Comparison of ENCODE assay signal across 9 mouse cellular contexts in the genomic region with DNA sequence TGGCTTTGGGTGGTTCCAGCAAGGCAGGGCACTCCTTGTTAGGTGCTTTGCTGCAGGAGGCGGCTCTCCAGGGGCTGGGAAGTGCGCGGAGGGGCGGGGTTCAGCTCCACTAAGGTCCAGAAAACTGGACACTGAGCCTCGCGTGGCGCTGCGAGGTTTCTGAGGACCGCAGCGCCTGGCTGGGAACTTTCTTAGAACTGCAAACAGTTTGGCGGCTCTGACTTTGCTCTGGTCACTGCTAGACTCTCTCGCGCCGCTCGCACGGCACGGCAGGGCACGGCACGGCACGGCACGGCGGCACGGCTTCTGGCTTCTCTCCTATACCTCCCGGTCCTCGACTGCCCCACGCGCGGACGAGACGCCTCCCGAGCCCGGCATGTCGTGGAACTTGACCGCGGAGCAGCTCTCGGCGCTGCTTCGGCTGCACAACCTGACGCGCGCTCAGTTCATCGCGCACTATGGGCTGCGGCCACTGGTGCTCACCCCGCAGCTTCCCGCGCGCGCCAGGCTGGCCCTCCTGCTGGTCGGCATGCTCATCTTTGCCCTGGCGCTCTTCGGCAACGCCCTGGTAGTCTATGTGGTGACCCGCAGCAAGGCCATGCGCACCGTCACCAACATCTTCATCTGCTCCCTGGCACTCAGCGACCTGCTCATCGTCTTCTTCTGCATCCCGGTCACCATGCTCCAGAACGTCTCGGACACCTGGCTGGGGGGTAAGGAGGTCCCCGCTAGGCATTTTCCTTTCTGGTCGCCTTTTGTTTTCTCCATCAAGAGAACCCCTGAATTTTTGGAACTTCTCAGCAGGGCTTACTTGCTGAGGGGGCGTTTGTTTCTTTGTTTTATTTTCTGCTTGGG. TPM values are rescaled to one million over a fixed set of nuclear protein-coding genes. Genes with fewer than 3 reads are reported as not detected.
DNase-seq lines count a peak whose midpoint lies in the region; ATAC-seq and TF ChIP-seq lines count a peak whose summit lies in the region.
"Had no signal": no experiment of that assay in that cellular context is flagged by ENCODE, and none has a peak within 500 bp of the region (broad histone marks: within the 10 kb centered on the region; RNA-seq: fewer than 3 reads in every experiment).

A gene (plus strand): TSS at position 188 of the 855 bp plus-strand sequence.

- in situ Hi-C loops in ES-E14 (cut with MboI; ENCODE audit: low sequenced_read_pairs in 2 of 2, unreplicated experiment in 2 of 2): no loop called here

- WGBS in heart, embryonic 13.5 days: 1% methylated on average over 64 of the region's 64 CpGs
- WGBS in embryonic facial prominence, embryonic 13.5 days: under 1% methylated on average over 64 of the region's 64 CpGs
- 1% methylated on average over 64 of the region's 64 CpGs for WGBS in intestine, postnatal 0 days
- 1% methylated on average over 64 of the region's 64 CpGs for WGBS in neural tube, embryonic 11.5 days

- no peak within 1 kb of the TSS for H3K27ac ChIP-seq in heart, embryonic 13.5 days (replicated peaks)
- no peak within 1 kb of the TSS for H3K27ac ChIP-seq in ES-E14 (ENCODE audit: insufficient read depth, low read depth, low read length, poor library complexity, severe bottlenecking)
- no peak within 1 kb of the TSS for H3K27ac ChIP-seq in embryonic facial prominence, embryonic 13.5 days
- H3K27ac ChIP-seq in intestine, postnatal 0 days (ENCODE audit: low read depth, low read length): no peak within 1 kb of the TSS
- no peak within 1 kb of the TSS for H3K27ac ChIP-seq in neural tube, embryonic 11.5 days (ENCODE audit: low read depth, low read length)

- no peak for TF ChIP-seq CTCF in intestine, postnatal 0 days (IDR thresholded peaks at IDR 0.05; ENCODE audit: low read depth)

- H3K36me3 ChIP-seq in heart, embryonic 13.5 days: no peaks in the 10 kb centered on the region
- H3K36me3 ChIP-seq in ES-E14 (ENCODE audit: control insufficient read depth, insufficient read depth, low read length, poor library complexity, severe bottlenecking): no peaks in the 10 kb centered on the region
- no peaks in the 10 kb centered on the region for H3K36me3 ChIP-seq in embryonic facial prominence, embryonic 13.5 days
- H3K36me3 ChIP-seq in intestine, postnatal 0 days (ENCODE audit: control insufficient read depth, insufficient read depth): no peaks in the 10 kb centered on the region
- H3K36me3 ChIP-seq in neural tube, embryonic 11.5 days (ENCODE audit: control insufficient read depth, insufficient read depth, low read length): no peaks in the 10 kb centered on the region

- peak within 1 kb of the TSS; percentile 57 for H3K4me3 ChIP-seq in heart, embryonic 13.5 days
- H3K4me3 ChIP-seq in ES-E14 (ENCODE audit: insufficient read depth in 1 of 2, low read depth in 1 of 2, low read length in 2 of 2, poor library complexity in 1 of 2, severe bottlenecking in 1 of 2): peak within 1 kb of the TSS; percentile 73 to 77
- H3K4me3 ChIP-seq in embryonic facial prominence, embryonic 13.5 days: peak within 1 kb of the TSS; percentile 56
- H3K4me3 ChIP-seq in intestine, postnatal 0 days (ENCODE audit: low read depth, low read length): peak within 1 kb of the TSS; percentile 30
- peak within 1 kb of the TSS; percentile 53 for H3K4me3 ChIP-seq in neural tube, embryonic 11.5 days (ENCODE audit: low read depth, low read length)

- peaks cover 3% of the 10 kb centered on the region; the same call in 1 of the 2 replicates for H3K4me1 ChIP-seq in heart, embryonic 13.5 days
- no peaks in the 10 kb centered on the region for H3K4me1 ChIP-seq in ES-E14 (ENCODE audit: control insufficient read depth in 2 of 2, insufficient read depth in 2 of 2, low read length in 2 of 2, poor library complexity in 1 of 2)
- peaks cover 4% of the 10 kb centered on the region; the same call in 1 of the 2 replicates for H3K4me1 ChIP-seq in embryonic facial prominence, embryonic 13.5 days
- no peaks in the 10 kb centered on the region for H3K4me1 ChIP-seq in intestine, postnatal 0 days (replicated peaks; ENCODE audit: control insufficient read depth, insufficient read depth, low read length)
- no peaks in the 10 kb centered on the region for H3K4me1 ChIP-seq in neural tube, embryonic 11.5 days (ENCODE audit: control insufficient read depth, insufficient read depth, low read length)

- peak within 1 kb of the TSS; percentile 75 for H3K9ac ChIP-seq in heart, embryonic 13.5 days
- peak within 1 kb of the TSS; percentile 66 for H3K9ac ChIP-seq in ES-E14 (ENCODE audit: insufficient read depth, low read depth, low read length, poor library complexity, severe bottlenecking)
- peak within 1 kb of the TSS; percentile 71 for H3K9ac ChIP-seq in embryonic facial prominence, embryonic 13.5 days
- H3K9ac ChIP-seq in intestine, postnatal 0 days (ENCODE audit: low read depth, low read length): no peak within 1 kb of the TSS
- H3K9ac ChIP-seq in neural tube, embryonic 11.5 days (ENCODE audit: low read length): peak within 1 kb of the TSS; percentile 55

- peaks cover 32% of the 10 kb centered on the region for H3K27me3 ChIP-seq in heart, embryonic 13.5 days (replicated peaks)
- peaks cover 35% of the 10 kb centered on the region for H3K27me3 ChIP-seq in embryonic facial prominence, embryonic 13.5 days
- peaks cover 10% of the 10 kb centered on the region for H3K27me3 ChIP-seq in intestine, postnatal 0 days (replicated peaks; ENCODE audit: control insufficient read depth, insufficient read depth, low read length)
- no peaks in the 10 kb centered on the region for H3K27me3 ChIP-seq in neural tube, embryonic 11.5 days (ENCODE audit: control insufficient read depth, insufficient read depth, low read length)

- no peak for DNase-seq in heart, adult 18-20 months
- peak; percentile 19 for DNase-seq in ES-E14 (ENCODE audit: low read depth, low spot score)
- peak; percentile 65 for DNase-seq in neural tube, embryonic 11.5 days (ENCODE audit: low spot score)
- no peak for DNase-seq in natural killer cell, adult 2 months (ENCODE audit: low spot score in 2 of 2)
- no peak for DNase-seq in urinary bladder, postnatal 25 days (ENCODE audit: low spot score)

- no peak for ATAC-seq in heart, embryonic 13.5 days (ENCODE audit: extremely low read depth, insufficient number of reproducible peaks, low FRiP score, low TSS enrichment)
- peak; percentile 48; the same call in 1 of the 2 replicates for ATAC-seq in embryonic facial prominence, embryonic 13.5 days (ENCODE audit: insufficient number of reproducible peaks, insufficient read depth, low FRiP score, low TSS enrichment, low read depth)
- 0 out of 2 replicates have a peak, but pooled peaks have one; percentile 8 for ATAC-seq in intestine, postnatal 0 days
- peak; percentile 87 for ATAC-seq in neural tube, embryonic 11.5 days (ENCODE audit: insufficient read depth, low FRiP score, low TSS enrichment)

- peak within 1 kb of the TSS; percentile 91 for H3K4me2 ChIP-seq in heart, embryonic 13.5 days
- H3K4me2 ChIP-seq in embryonic facial prominence, embryonic 13.5 days: peak within 1 kb of the TSS; percentile 95
- H3K4me2 ChIP-seq in intestine, postnatal 0 days (replicated peaks; ENCODE audit: low read depth): peak within 1 kb of the TSS; percentile 67
- peak within 1 kb of the TSS; percentile 95 for H3K4me2 ChIP-seq in neural tube, embryonic 11.5 days (ENCODE audit: low read depth)

- no peaks in the 10 kb centered on the region for H3K9me3 ChIP-seq in heart, embryonic 13.5 days
- peaks cover 6% of the 10 kb centered on the region; the same call in 1 of the 2 replicates for H3K9me3 ChIP-seq in ES-E14 (ENCODE audit: control insufficient read depth, insufficient read depth, low read depth, low read length)
- no peaks in the 10 kb centered on the region for H3K9me3 ChIP-seq in embryonic facial prominence, embryonic 13.5 days
- no peaks in the 10 kb centered on the region for H3K9me3 ChIP-seq in intestine, postnatal 0 days (ENCODE audit: control insufficient read depth)
- H3K9me3 ChIP-seq in neural tube, embryonic 11.5 days (ENCODE audit: control insufficient read depth, low read length): no peaks in the 10 kb centered on the region

TF ChIP-seq in ES-E14, 5 proteins besides CTCF, POLR2A, EP300 and RAD21:
- no peak for TF ChIP-seq HCFC1 (IDR thresholded peaks at IDR 0.05; ENCODE audit: borderline replicate concordance, insufficient read depth, low read length)
- TF ChIP-seq ZNF384 (IDR thresholded peaks at IDR 0.05; ENCODE audit: low read depth, low read length): no peak
- no peak for TF ChIP-seq MAFK (IDR thresholded peaks at IDR 0.05; ENCODE audit: insufficient read depth, low read depth, low read length)
- no peak for TF ChIP-seq ZC3H11A (IDR thresholded peaks at IDR 0.05; ENCODE audit: borderline replicate concordance, low read depth, low read length)
- no peak for TF ChIP-seq CHD2 (IDR thresholded peaks at IDR 0.05; ENCODE audit: low read depth, low read length)

RNA-seq across cellular contexts. Expression of the gene that starts here (rescaled TPM):
- 0.43 and 0.56 TPM in 2 replicates for polyA plus RNA-seq in heart, embryonic 13.5 days (2015; fragmentation: Nextera tagmentation; extraction: Ambion mirVana)
- total RNA-seq in heart, adult 18-20 months (2021): not detected
- 0.42 TPM in 1 of 2 replicates, not detected in the other for total RNA-seq in ES-E14 (2012; rRNA removed)
- 0.13 TPM in 1 of 2 replicates, not detected in the other for polyA plus RNA-seq in embryonic facial prominence, embryonic 13.5 days (2015; fragmentation: Nextera tagmentation; extraction: Ambion mirVana)
- polyA plus RNA-seq in intestine, postnatal 0 days (2015; fragmentation: Nextera tagmentation; extraction: Ambion mirVana): 0.10 TPM in 1 of 2 replicates, not detected in the other
- 0.73 and 1.2 TPM in 2 replicates for polyA plus RNA-seq in neural tube, embryonic 11.5 days (2014; fragmentation: Nextera tagmentation; extraction: Ambion mirVana)
- polyA plus RNA-seq: large intestine, adult 2 months had no signal

Comparison
In these comparisons a context has a peak if more than half of its experiments do, and no peak if none do; other contexts are left out.
1. Peak in DNase-seq, H3K4me3 ChIP-seq and H3K9ac ChIP-seq in ES-E14; RNA of the gene not detected or under 1 TPM.
2. Peak in ATAC-seq, H3K4me3 ChIP-seq, H3K9ac ChIP-seq and H3K4me2 ChIP-seq in embryonic facial prominence, embryonic 13.5 days; RNA of the gene not detected or under 1 TPM.
3. Peak in ATAC-seq, H3K4me3 ChIP-seq and H3K4me2 ChIP-seq in intestine, postnatal 0 days; RNA of the gene not detected or under 1 TPM.